Mouse (Mus musculus): ENCODE data around the gene Apol7a. TPM values are rescaled to one million over a fixed set of nuclear protein-coding genes. Genes with fewer than 3 reads are reported as not detected.
A peak's percentile ranks its signal among the peaks of the same experiment; 100 is the strongest.
"Not testable (repeated sequence)": the region's sequence is repeated elsewhere in the genome, so short reads cannot be mapped to it uniquely, and the experiment has no call there.

Apol7a gene
- total RNA-seq (2022) = under 1 TPM in 2 of 4 experiments, not detected in 2; 0.09 to 0.19 TPM

GRCm38 (mm10) chr15:77399027-77399426, at the start of gene Apol7a:
Gene Apol7a, minus strand, starts transcription at chr15:77399110.
- DNase-seq (ENCODE audit: low spot score) = not testable (repeated sequence)

GRCm38 (mm10) chr15:77447392-77447791, 48.5 kb upstream of the Apol7a start, which contains the start of gene Apol7b:
Gene Apol7b, minus strand, starts transcription at chr15:77447492.
- DNase-seq (ENCODE audit: low spot score) = not testable (repeated sequence)

- not testable (repeated sequence) for DNase-seq (ENCODE audit: low spot score)
These were observed 46.8 kb upstream of the Apol7a start for GRCm38 (mm10) chr15:77445668-77446067.

- not testable (repeated sequence) for DNase-seq (ENCODE audit: low spot score)
These were observed 45.8 kb upstream of the Apol7a start for GRCm38 (mm10) chr15:77444746-77445145.

GRCm38 (mm10) chr15:77428690-77429448, 30.0 kb upstream of the Apol7a start:
- not testable (repeated sequence) for DNase-seq (ENCODE audit: low spot score)

- not testable (repeated sequence) for DNase-seq (ENCODE audit: low spot score)
These were observed 24.0 kb upstream of the Apol7a start for GRCm38 (mm10) chr15:77422925-77423324.

- not testable (repeated sequence) for DNase-seq (ENCODE audit: low spot score)
These were observed 20.7 kb upstream of the Apol7a start for GRCm38 (mm10) chr15:77419657-77420056.

GRCm38 (mm10) chr15:77416655-77417333, 17.9 kb upstream of the Apol7a start:
- not testable (repeated sequence) for DNase-seq (ENCODE audit: low spot score)

- DNase-seq (ENCODE audit: low spot score) = not testable (repeated sequence)
These were observed 16.7 kb upstream of the Apol7a start for GRCm38 (mm10) chr15:77415653-77416052.

GRCm38 (mm10) chr15:77412695-77413094, 13.8 kb upstream of the Apol7a start:
- not testable (repeated sequence) for DNase-seq (ENCODE audit: low spot score)

GRCm38 (mm10) chr15:77411035-77411434, 12.1 kb upstream of the Apol7a start, which contains the start of gene Apol9a:
Gene Apol9a, minus strand, starts transcription at chr15:77411135.
- DNase-seq (ENCODE audit: low spot score) = not testable (repeated sequence)

GRCm38 (mm10) chr15:77406370-77406769, 7.5 kb upstream of the Apol7a start:
- not testable (repeated sequence) for DNase-seq (ENCODE audit: low spot score)

GRCm38 (mm10) chr15:77397450-77398132, 1.3 kb downstream of the Apol7a start:
- DNase-seq (ENCODE audit: low spot score) = peak; percentile 20

GRCm38 (mm10) chr15:77393832-77394231, 5.1 kb downstream of the Apol7a start:
- not testable (repeated sequence) for DNase-seq (ENCODE audit: low spot score)

GRCm38 (mm10) chr15:77387462-77387861, 11.4 kb downstream of the Apol7a start:
- no peak for DNase-seq (ENCODE audit: low spot score)

- no peak for DNase-seq (ENCODE audit: low spot score)
These were observed 14.4 kb downstream of the Apol7a start for GRCm38 (mm10) chr15:77384340-77385030.

- no peak for DNase-seq (ENCODE audit: low spot score)
These were observed 16.0 kb downstream of the Apol7a start for GRCm38 (mm10) chr15:77382880-77383279.

- no peak for DNase-seq (ENCODE audit: low spot score)
These were observed 16.5 kb downstream of the Apol7a start for GRCm38 (mm10) chr15:77382271-77382850.

- DNase-seq (ENCODE audit: low spot score) = no peak
These were observed 17.4 kb downstream of the Apol7a start for GRCm38 (mm10) chr15:77381481-77381880.

- DNase-seq (ENCODE audit: low spot score) = no peak
These were observed 19.0 kb downstream of the Apol7a start for GRCm38 (mm10) chr15:77379921-77380320.

GRCm38 (mm10) chr15:77377419-77377818, 21.5 kb downstream of the Apol7a start:
- DNase-seq (ENCODE audit: low spot score) = no peak

All from heart, adult 8-10 months (tissue).